Mouse (Mus musculus) CH12.LX (cell line): Measurements from ENCODE around the gene Mfrp. TPM values are rescaled to one million over a fixed set of nuclear protein-coding genes. Genes with fewer than 3 reads are reported as not detected.

Experiments used
- DNase-seq: peaks from one replicate; pipeline ENCODE4 v3.0.0-alpha.2; 2013; ENCODE audit errors: extremely low read depth
- H3K27ac ChIP-seq: 2 replicates; pipeline ENCODE4 v1.5.1; 2012; ENCODE audit warnings: low read depth, mild to moderate bottlenecking, control low read depth, moderate library complexity; ENCODE audit not compliant: insufficient read depth
- H3K27me3 ChIP-seq: replicated peaks from 2 replicates; pipeline ENCODE3; 2012; ENCODE audit warnings: inconsistent platforms
- H3K36me3 ChIP-seq, 2 experiments: replicated peaks in 1 of 2; 2 replicates each; pipeline versions ENCODE3 to v1.6.1; 2012; ENCODE audit warnings: inconsistent platforms in 1 of 2, low read length in 1 of 2, mild to moderate bottlenecking in 1 of 2, mixed read lengths in 1 of 2, moderate library complexity in 1 of 2; ENCODE audit not compliant: control insufficient read depth in 1 of 2, insufficient read depth in 1 of 2
- H3K4me1 ChIP-seq, 2 experiments: 2 replicates each; pipeline ENCODE4 v1.6.1; 2012; ENCODE audit warnings: inconsistent platforms in 1 of 2, moderate library complexity in 1 of 2; ENCODE audit not compliant: insufficient read depth in 2 of 2, control insufficient read depth in 1 of 2
- H3K4me2 ChIP-seq: 2 replicates; pipeline ENCODE4 v1.6.1; 2012; ENCODE audit warnings: low read depth, mild to moderate bottlenecking, control low read depth; ENCODE audit not compliant: poor library complexity, insufficient read depth, severe bottlenecking
- H3K4me3 ChIP-seq, 3 experiments: fragments of 150-350 bp in 1 of 3; sonication (generic) in 1 of 3; replicated peaks in 1 of 3; 2 replicates each; pipeline versions ENCODE3 to v1.5.1; 2011 to 2012; ENCODE audit warnings: low read depth in 2 of 3, low read length in 2 of 3, mild to moderate bottlenecking in 2 of 3, moderate library complexity in 2 of 3, control low read depth in 1 of 3, improper control_type of control experiment in 1 of 3, inconsistent platforms in 1 of 3, mixed read lengths in 1 of 3; ENCODE audit not compliant: poor library complexity in 1 of 3
- H3K79me2 ChIP-seq: replicated peaks from 2 replicates; pipeline ENCODE4 v1.6.1; 2012; ENCODE audit warnings: mild to moderate bottlenecking, moderate library complexity; ENCODE audit not compliant: control insufficient read depth, poor library complexity, insufficient read depth, severe bottlenecking; ENCODE audit errors: extremely low read depth
- H3K9ac ChIP-seq: 2 replicates; pipeline ENCODE4 v1.6.1; 2012; ENCODE audit warnings: low read depth, mild to moderate bottlenecking, control low read depth, moderate library complexity; ENCODE audit not compliant: insufficient read depth
- H3K9me3 ChIP-seq: replicated peaks from 2 replicates; pipeline ENCODE3; 2012; ENCODE audit warnings: low read length, inconsistent platforms, mixed read lengths
- BHLHE40 ChIP-seq: IDR thresholded peaks from 2 replicates; pipeline ENCODE4 v1.6.1; 2011; ENCODE audit warnings: mild to moderate bottlenecking, low read depth, low read length, improper control_type of control experiment
- CHD1 ChIP-seq: IDR thresholded peaks from 2 replicates; pipeline ENCODE4 v1.6.1; 2012; ENCODE audit warnings: low read depth, low read length, improper control_type of control experiment, inconsistent platforms
- CHD2 ChIP-seq: IDR thresholded peaks from 2 replicates; pipeline ENCODE4 v1.6.1; 2011; ENCODE audit warnings: low read length, improper control_type of control experiment
- CTCF ChIP-seq, 2 experiments: IDR thresholded peaks in 1 of 2; conservative IDR thresholded peaks in 1 of 2; 2 replicates each; pipeline ENCODE4 v1.5.1; 2011 to 2012; ENCODE audit warnings: low read depth in 2 of 2, low read length in 2 of 2, improper control_type of control experiment in 1 of 2, inconsistent platforms in 1 of 2, mild to moderate bottlenecking in 1 of 2, moderate library complexity in 1 of 2
- E2F4 ChIP-seq: IDR thresholded peaks from 2 replicates; pipeline ENCODE4 v1.6.1; 2011; ENCODE audit warnings: low read depth, low read length, improper control_type of control experiment; ENCODE audit not compliant: insufficient replicate concordance
- ELF1 ChIP-seq: IDR thresholded peaks from 2 replicates; pipeline ENCODE4 v1.6.1; 2014; ENCODE audit warnings: low read depth, mild to moderate bottlenecking, inconsistent platforms, low read length, improper control_type of control experiment
- EP300 ChIP-seq: IDR thresholded peaks from 2 replicates; pipeline ENCODE4 v1.6.1; 2011; ENCODE audit warnings: low read length, improper control_type of control experiment
- IRF4 ChIP-seq: IDR thresholded peaks from 2 replicates; pipeline ENCODE4 v1.6.1; 2014; ENCODE audit warnings: low read depth, mild to moderate bottlenecking, inconsistent platforms, low read length, improper control_type of control experiment
- JUN ChIP-seq: IDR thresholded peaks from 2 replicates; pipeline ENCODE4 v1.6.1; 2011; ENCODE audit warnings: low read depth, mild to moderate bottlenecking, low read length, improper control_type of control experiment, moderate library complexity; ENCODE audit not compliant: insufficient read depth
- KAT2A ChIP-seq: IDR thresholded peaks from 2 replicates; pipeline ENCODE4 v1.6.1; 2012; ENCODE audit warnings: low read length, improper control_type of control experiment, inconsistent platforms; ENCODE audit not compliant: insufficient replicate concordance
- MAFK ChIP-seq: IDR thresholded peaks from 2 replicates; pipeline ENCODE4 v1.6.1; 2011; ENCODE audit warnings: low read length, improper control_type of control experiment; ENCODE audit not compliant: insufficient replicate concordance
- MAZ ChIP-seq: IDR thresholded peaks from 2 replicates; pipeline ENCODE4 v1.6.1; 2012; ENCODE audit warnings: low read depth, mild to moderate bottlenecking, inconsistent platforms, low read length, improper control_type of control experiment, moderate library complexity
- MEF2A ChIP-seq: IDR thresholded peaks from 2 replicates; pipeline ENCODE4 v1.6.1; 2014; ENCODE audit warnings: low read depth, mild to moderate bottlenecking, inconsistent platforms, low read length, improper control_type of control experiment, borderline replicate concordance
- MYC ChIP-seq: IDR thresholded peaks from 2 replicates; pipeline ENCODE4 v1.6.1; 2011; ENCODE audit warnings: low read depth, mild to moderate bottlenecking, improper control_type of control experiment, low read length
- NRF1 ChIP-seq: IDR thresholded peaks from 2 replicates; pipeline ENCODE4 v1.6.1; 2014; ENCODE audit warnings: low read depth, mild to moderate bottlenecking, inconsistent platforms, low read length, improper control_type of control experiment, moderate library complexity
- PAX5 ChIP-seq: IDR thresholded peaks from 2 replicates; pipeline ENCODE4 v1.6.1; 2012; ENCODE audit warnings: low read length, inconsistent platforms, mixed read lengths
- POLR2A ChIP-seq: IDR thresholded peaks from 2 replicates; pipeline ENCODE4 v1.6.1; 2011; ENCODE audit warnings: low read depth, mild to moderate bottlenecking, improper control_type of control experiment, low read length
- POLR2AphosphoS2 ChIP-seq: IDR thresholded peaks from 2 replicates; pipeline ENCODE4 v1.6.1; 2011; ENCODE audit warnings: low read depth, low read length, improper control_type of control experiment
- RAD21 ChIP-seq: IDR thresholded peaks from 2 replicates; pipeline ENCODE4 v1.6.1; 2011; ENCODE audit warnings: low read depth, mild to moderate bottlenecking, low read length, improper control_type of control experiment, moderate library complexity
- RCOR1 ChIP-seq: conservative IDR thresholded peaks from 2 replicates; pipeline ENCODE4 v1.6.1; 2012; ENCODE audit warnings: low read depth, mild to moderate bottlenecking, inconsistent platforms, low read length, improper control_type of control experiment
- SIN3A ChIP-seq: IDR thresholded peaks from 2 replicates; pipeline ENCODE4 v1.6.1; 2012; ENCODE audit warnings: low read length, improper control_type of control experiment, inconsistent platforms
- SMC3 ChIP-seq: IDR thresholded peaks from 2 replicates; pipeline ENCODE4 v1.6.1; 2011; ENCODE audit warnings: low read depth, low read length, improper control_type of control experiment
- TBP ChIP-seq: conservative IDR thresholded peaks from 2 replicates; pipeline ENCODE4 v1.6.1; 2011; ENCODE audit warnings: low read depth, low read length, improper control_type of control experiment
- TCF12 ChIP-seq: IDR thresholded peaks from 2 replicates; pipeline ENCODE4 v1.6.1; 2014; ENCODE audit warnings: low read depth, mild to moderate bottlenecking, inconsistent platforms, low read length, improper control_type of control experiment
- USF1 ChIP-seq: IDR thresholded peaks from 2 replicates; pipeline ENCODE4 v1.6.1; 2014; ENCODE audit warnings: low read depth, mild to moderate bottlenecking, inconsistent platforms, low read length, improper control_type of control experiment
- ZC3H11A ChIP-seq: IDR thresholded peaks from 2 replicates; pipeline ENCODE4 v1.6.1; 2012; ENCODE audit warnings: low read depth, mild to moderate bottlenecking, inconsistent platforms, low read length, improper control_type of control experiment
- ZKSCAN1 ChIP-seq: IDR thresholded peaks from 2 replicates; pipeline ENCODE4 v1.6.1; 2012; ENCODE audit warnings: low read depth, inconsistent platforms, low read length, improper control_type of control experiment, borderline replicate concordance
- ZMIZ1 ChIP-seq: IDR thresholded peaks from 2 replicates; pipeline ENCODE4 v1.6.1; 2012; ENCODE audit warnings: low read depth, mild to moderate bottlenecking, inconsistent platforms, low read length, improper control_type of control experiment
- ZNF384 ChIP-seq: IDR thresholded peaks from 2 replicates; pipeline ENCODE4 v1.6.1; 2012; ENCODE audit warnings: low read depth, low read length, improper control_type of control experiment, inconsistent platforms
- dilution Hi-C: fragments of 300-500 bp; cut with MboI; formaldehyde crosslinking; loops from 2 replicates; pipeline ENCODE4 v1.14.3; 2020; ENCODE audit warnings: low sequenced_read_pairs; ENCODE audit not compliant: extremely low pct_unique_long_range_greater_than_20kb, extremely low pct_ligation_motif_present
- in situ Hi-C: fragments of 300-500 bp; cut with MboI; formaldehyde crosslinking; loops from 3 replicates; pipeline ENCODE4 v1.14.3; 2019; ENCODE audit warnings: low sequenced_read_pairs, low pct_ligation_motif_present, low pct_unique_long_range_greater_than_20kb, mixed read lengths
- polyA plus RNA-seq: library from polyadenylated mRNA; unstranded; fragments of >175 nt; gene quantifications from 2 replicates; pipeline ENCODE4 v1.2.1, GENCODE M21; 2012; ENCODE audit warnings: low read depth; ENCODE audit not compliant: insufficient read length
- total RNA-seq, 2 experiments: library from RNA; depleted of rRNA; stranded (reverse); fragments of 300-350 nt in 1 of 2; fragments of >200 nt in 1 of 2; gene quantifications; 2 replicates each; pipeline ENCODE4 v1.2.3; 2012 to 2014

Gene Mfrp
- total and polyA plus RNA-seq, 3 experiments, result not detected

DNA sequence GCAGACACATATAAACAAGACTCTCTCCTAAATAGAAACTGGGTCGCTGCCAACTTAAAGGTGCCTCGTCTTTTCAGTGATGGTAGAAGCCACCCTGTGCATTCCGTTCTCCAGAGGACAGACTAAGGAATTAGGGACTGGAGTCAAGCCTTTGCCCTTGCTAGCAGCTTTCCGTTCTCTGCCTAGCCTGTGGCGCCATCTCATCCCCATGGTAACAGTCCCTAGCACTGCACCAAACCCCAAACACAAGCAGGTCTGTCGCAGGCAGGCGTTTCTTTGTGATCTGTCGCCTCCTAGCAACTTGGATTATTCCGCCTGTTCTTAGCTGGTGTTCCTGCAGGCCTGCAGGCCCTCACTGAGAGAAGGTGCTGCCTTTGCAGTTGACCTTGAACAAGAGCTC, 5.0 kb upstream of the Mfrp start:
- H3K36me3 ChIP-seq, result peaks cover 3 to 41% of the 10 kb centered on the region in 2 experiments
- dilution Hi-C loops (no loop called here), in situ Hi-C loops (no loop called here)
- no peaks in the 10 kb centered on the region for H3K79me2 ChIP-seq
- no peak overlapping the region for H3K27ac ChIP-seq
- no peak overlapping the region for H3K9ac ChIP-seq
- peaks cover 2 to 21% of the 10 kb centered on the region in 2 experiments; a peak in 2 of 4 replicates for H3K4me1 ChIP-seq
- H3K27me3 ChIP-seq, result no peaks in the 10 kb centered on the region
- TF ChIP-seq JUN (no peak), MEF2A (no peak), POLR2A (no peak), CHD1 (no peak), ZC3H11A (no peak), NRF1 (no peak), POLR2AphosphoS2 (no peak), RCOR1 (no peak), ZKSCAN1 (no peak), TBP (no peak), MAFK (no peak), MYC (no peak), SMC3 (no peak), TCF12 (no peak), CHD2 (no peak)
- H3K4me2 ChIP-seq, result no peak overlapping the region
- H3K4me3 ChIP-seq, result no peak overlapping the region
- no peak for DNase-seq
- no peaks in the 10 kb centered on the region for H3K9me3 ChIP-seq

DNA sequence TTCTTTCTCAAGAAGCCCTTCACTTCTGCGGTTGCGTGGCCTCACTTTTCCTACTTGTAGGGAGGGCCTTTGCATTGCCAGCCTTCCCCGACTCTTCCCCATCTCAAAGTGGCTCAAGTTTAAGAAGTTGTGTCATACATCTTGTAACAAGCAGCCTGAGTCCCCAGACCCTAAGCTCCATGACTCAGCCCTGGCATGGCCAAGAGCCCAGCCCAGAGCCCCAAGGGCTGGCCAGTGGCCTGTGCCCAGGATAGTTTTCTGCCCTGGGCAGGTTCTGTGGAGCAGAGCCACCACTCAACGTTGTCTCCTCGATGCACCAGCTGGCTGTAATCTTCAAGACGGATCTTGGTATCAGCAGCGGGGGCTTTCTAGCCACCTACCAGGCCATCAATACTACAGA, 3.4 kb downstream of the Mfrp start:
- Histone ChIP-seq H3K27me3 (no peaks in the 10 kb centered on the region), H3K36me3 (peaks cover 32 to 88% of the 10 kb centered on the region in 2 experiments), H3K79me2 (peaks cover 29% of the 10 kb centered on the region), H3K9me3 (no peaks in the 10 kb centered on the region), H3K9ac (no peak overlapping the region), H3K27ac (no peak overlapping the region), H3K4me1 (peaks cover 5 to 44% of the 10 kb centered on the region in 2 experiments), H3K4me3 (no peak overlapping the region), H3K4me2 (no peak overlapping the region)
- in situ Hi-C loops (no loop called here), dilution Hi-C loops (no loop called here)
- no peak for TF ChIP-seq KAT2A
- TF ChIP-seq ZKSCAN1, result no peak
- TF ChIP-seq BHLHE40, result no peak
- no peak for TF ChIP-seq MAZ
- TF ChIP-seq EP300, result no peak
- TF ChIP-seq USF1, result no peak
- TF ChIP-seq MAFK, result no peak
- TF ChIP-seq CHD2, result no peak
- TF ChIP-seq RAD21, result no peak
- TF ChIP-seq SIN3A, result no peak
- TF ChIP-seq IRF4, result no peak
- no peak for TF ChIP-seq SMC3
- TF ChIP-seq TBP, result no peak
- TF ChIP-seq E2F4, result no peak
- TF ChIP-seq PAX5, result no peak
- no peak for TF ChIP-seq ZNF384
- TF ChIP-seq ELF1, result no peak
- no peak for TF ChIP-seq CTCF (conservative IDR thresholded peaks at IDR 0.05 in 1 of 2, IDR thresholded peaks at IDR 0.05 in 1 of 2; ENCODE audit: low read depth in 2 of 2, low read length in 2 of 2)
- TF ChIP-seq TCF12, result no peak
- TF ChIP-seq ZMIZ1, result no peak
- no peak for DNase-seq
